Mouse (Mus musculus) cerebellum, adult (tissue): ENCODE results near the gene Npas2.

ENCODE experiments used
- ATAC-seq: cut with Nextera tagmentation; 2 replicates; pipeline ENCODE4 v1.9.2; 2017; ENCODE audit warnings: mild to moderate bottlenecking, moderate library complexity, mixed read lengths; ENCODE audit not compliant: insufficient number of reproducible peaks, low FRiP score, low TSS enrichment

Gene Npas2

DNA sequence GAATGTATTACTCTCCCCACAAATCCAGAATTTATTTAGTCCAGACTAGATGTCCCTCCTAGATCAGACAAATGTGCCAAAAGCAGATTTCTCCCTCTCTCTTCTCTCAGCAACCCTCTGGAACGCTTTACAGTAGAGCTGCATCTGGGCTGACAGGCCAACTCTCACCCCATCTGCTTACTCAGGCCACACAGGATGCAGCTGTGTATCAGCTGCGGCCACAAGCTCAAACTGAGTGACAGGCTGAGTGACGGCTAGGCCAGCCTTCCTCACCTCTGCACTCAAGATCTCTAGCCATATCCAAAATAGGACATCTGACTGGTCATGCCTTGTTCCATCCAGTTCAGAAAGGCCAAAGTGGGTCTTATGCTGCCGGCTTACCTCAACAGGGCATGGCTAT lies 202.8 kb downstream of the Npas2 start:
- no peak for ATAC-seq

DNA sequence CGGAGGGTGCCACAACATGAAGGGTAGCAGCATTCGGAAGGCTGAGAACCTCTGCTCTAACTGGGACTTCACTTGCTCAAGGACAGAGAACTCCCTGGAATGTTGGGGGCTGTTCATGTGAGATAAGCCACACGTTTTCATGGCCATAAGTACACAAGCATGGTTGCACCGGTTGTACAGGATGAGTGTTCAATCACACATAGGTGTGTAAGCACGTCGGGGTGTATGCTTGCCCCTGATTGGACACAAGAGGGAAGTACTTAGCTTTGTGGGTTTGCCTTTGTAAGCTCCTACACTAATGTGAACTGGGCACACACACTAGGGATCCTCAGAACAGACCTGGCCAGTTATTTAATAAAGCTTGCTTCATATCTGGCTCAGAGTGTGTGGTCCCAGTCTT lies 204.8 kb downstream of the Npas2 start:
- ATAC-seq = no peak

DNA sequence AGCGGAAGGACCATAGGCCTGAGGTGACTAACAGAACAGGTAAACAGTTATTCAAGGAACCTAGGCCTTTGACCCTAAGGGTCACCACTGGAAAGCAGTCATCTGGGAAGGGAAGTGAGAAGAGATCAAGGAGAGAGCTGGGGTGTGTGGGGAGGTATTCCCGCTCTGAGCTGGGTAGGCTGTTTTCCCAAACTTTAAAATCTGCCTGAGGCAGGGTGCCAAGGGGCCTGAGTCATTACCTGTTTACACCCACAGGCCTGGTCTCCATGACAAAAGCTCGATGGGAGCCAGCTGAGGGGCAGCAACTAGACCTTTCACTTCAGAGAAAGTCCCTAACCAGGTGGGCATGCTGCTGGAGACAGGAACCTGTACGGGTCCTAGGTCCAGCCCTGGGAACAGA lies 205.7 kb downstream of the Npas2 start:
- ATAC-seq = no peak

DNA sequence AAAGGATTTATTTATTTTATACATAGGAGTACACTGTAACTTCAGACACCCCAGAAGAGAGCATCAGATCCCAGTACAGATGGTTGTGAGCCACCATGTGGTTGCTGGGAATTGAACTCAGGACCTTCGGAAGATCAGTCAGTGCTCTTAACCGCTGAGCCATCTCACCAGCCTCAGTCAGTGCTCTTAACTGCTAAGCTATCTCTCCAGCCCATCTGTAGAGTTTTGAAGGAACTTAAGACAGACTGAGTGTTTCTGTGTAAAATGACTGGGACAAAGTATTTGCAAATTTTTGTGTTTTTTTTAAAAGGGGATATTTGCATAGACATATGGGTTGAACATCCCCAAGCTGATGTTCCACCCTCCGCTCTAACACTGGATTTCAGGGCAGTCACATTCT lies 206.6 kb downstream of the Npas2 start:
- ATAC-seq = no peak

DNA sequence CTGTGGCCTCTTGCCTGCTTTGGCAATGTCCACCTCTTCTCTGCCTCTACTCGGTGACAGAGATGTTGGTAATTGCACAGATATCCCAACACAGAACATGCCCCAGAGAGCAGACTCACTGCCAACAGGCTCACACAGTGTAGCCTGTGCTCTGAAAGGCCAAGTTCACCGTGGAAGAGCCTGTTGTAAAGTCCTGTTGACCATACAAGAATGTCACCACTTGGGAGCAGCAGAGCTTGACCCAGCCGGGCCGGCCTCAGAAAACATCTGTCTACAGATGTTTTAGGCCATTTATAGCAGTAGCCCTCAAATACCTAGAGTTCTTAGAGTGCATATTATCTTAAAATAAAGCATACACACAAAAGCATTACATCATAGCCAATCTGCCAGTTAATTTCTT lies 213.6 kb downstream of the Npas2 start:
- no peak for ATAC-seq

DNA sequence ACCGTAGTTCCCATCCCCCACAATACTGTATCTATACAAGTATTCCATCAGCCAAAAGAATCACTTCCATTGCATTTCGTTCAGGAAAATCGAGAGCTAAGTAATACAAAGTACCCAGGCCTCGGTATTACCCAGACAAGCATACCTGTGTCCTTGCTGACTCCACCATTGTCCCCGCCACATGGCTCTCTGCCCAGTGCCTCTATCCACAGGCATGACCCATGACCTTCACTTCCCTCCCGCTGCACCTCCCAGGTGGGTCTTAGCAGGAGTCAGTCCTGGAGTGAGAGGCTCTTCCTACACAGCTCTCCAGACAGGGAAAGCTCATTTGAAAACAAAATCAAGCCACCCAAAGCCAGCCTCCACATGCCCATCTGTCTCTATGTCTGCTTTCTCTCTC lies 214.6 kb downstream of the Npas2 start:
- ATAC-seq = no peak

DNA sequence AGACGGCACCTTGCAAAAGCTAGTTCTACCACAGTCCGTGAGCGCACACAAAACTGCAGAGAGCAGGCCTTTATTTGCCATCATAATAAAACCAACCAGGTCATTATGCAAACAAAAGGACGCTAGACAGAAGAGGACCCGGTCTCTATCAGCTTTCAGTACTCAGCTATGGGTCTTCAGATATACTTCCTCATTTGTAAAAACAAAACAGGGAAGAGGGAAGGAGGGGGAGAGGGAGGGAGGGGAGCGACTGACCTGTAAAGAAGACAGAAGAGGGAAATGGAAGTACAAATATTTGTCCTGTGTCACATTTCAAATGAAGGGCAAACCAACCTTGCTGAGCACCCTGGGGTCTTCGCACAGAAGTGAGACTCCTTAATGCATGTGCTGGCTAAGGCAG lies 215.1 kb downstream of the Npas2 start:
- ATAC-seq = no peak

DNA sequence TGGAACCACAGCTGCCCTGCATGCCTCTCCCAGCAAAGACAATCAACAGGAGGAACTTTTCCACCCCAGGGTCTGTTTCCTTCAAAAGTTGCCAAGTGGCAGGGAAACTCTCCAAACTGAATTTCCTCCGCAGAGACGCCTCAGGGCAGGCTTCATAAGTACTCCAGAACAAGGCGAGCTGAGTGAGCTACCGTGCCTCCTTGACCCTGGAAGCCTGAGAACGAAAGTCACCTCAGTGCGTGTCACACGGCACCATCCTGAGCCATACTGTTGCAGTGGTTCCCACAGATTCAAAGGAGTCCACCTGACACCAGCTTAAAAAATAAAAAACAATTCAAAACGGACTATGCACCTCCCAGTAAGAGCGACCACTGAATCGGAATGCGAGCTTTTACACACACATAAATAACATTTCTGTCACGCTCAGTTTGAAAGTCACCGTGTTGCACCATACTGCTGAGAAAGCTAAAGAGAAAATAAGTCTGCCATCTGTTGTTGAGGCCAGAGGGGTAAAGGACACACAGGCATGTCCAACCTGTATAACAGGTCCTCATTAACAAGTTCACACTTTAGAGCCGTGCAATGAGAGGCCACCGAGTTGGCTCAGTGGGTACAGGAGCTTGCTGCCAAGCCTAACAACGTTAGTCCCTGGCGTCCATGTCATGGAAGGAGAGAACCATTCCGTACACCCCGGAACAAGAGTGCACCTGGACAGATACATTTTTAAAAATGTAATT lies 216.7 kb downstream of the Npas2 start:
- no peak for ATAC-seq
